Mouse (Mus musculus) MEL (cell line): ENCODE data around the gene Adamts18. TPM values are rescaled to one million over a fixed set of nuclear protein-coding genes. Genes with fewer than 3 reads are reported as not detected.

Experiments
- DNase-seq: peaks from one replicate; pipeline ENCODE4 v3.0.0; 2011; ENCODE audit warnings: low read depth, low spot score
- H3K27ac ChIP-seq: 2 replicates; pipeline ENCODE4 v1.5.1; 2012; ENCODE audit warnings: low read depth, mild to moderate bottlenecking, control low read depth, low read length, moderate library complexity; ENCODE audit not compliant: control insufficient read depth
- H3K27me3 ChIP-seq, 2 experiments: fragments of 150-350 bp in 1 of 2; sonication (generic) in 1 of 2; 2 replicates each; pipeline ENCODE4 v1.6.1; 2012; ENCODE audit warnings: low read length in 2 of 2, mild to moderate bottlenecking in 2 of 2, improper control_type of control experiment in 1 of 2, moderate library complexity in 1 of 2; ENCODE audit not compliant: insufficient read depth in 2 of 2, control insufficient read depth in 1 of 2
- H3K36me3 ChIP-seq, 2 experiments: 2 replicates each; pipeline ENCODE4 v1.6.1; 2012 to 2014; ENCODE audit warnings: low read length in 2 of 2, improper control_type of control experiment in 1 of 2, inconsistent platforms in 1 of 2, mild to moderate bottlenecking in 1 of 2; ENCODE audit not compliant: insufficient read depth in 2 of 2, control insufficient read depth in 1 of 2
- H3K4me1 ChIP-seq, 2 experiments: fragments of 150-350 bp in 1 of 2; sonication (generic) in 1 of 2; 2 replicates each; pipeline ENCODE4 v1.6.1; 2012; ENCODE audit warnings: low read length in 2 of 2, improper control_type of control experiment in 1 of 2, mild to moderate bottlenecking in 1 of 2; ENCODE audit not compliant: insufficient read depth in 2 of 2, control insufficient read depth in 1 of 2
- H3K4me3 ChIP-seq, 2 experiments: fragments of 150-350 bp in 1 of 2; sonication (generic) in 1 of 2; 2 replicates each; pipeline ENCODE4 v1.5.1; 2012; ENCODE audit warnings: low read depth in 2 of 2, low read length in 2 of 2, mild to moderate bottlenecking in 2 of 2, moderate library complexity in 2 of 2, control low read depth in 1 of 2, improper control_type of control experiment in 1 of 2; ENCODE audit not compliant: control insufficient read depth in 1 of 2, insufficient read depth in 1 of 2
- H3K79me2 ChIP-seq: 2 replicates; pipeline ENCODE4 v1.6.1; 2012; ENCODE audit warnings: mild to moderate bottlenecking, low read length, moderate library complexity; ENCODE audit not compliant: control insufficient read depth, poor library complexity, insufficient read depth
- H3K9ac ChIP-seq: 2 replicates; pipeline ENCODE4 v1.6.1; 2012; ENCODE audit warnings: low read depth, mild to moderate bottlenecking, control low read depth, low read length, moderate library complexity; ENCODE audit not compliant: control insufficient read depth, poor library complexity, severe bottlenecking
- H3K9me3 ChIP-seq: fragments of 150-350 bp; sonication (generic); replicated peaks from 2 replicates; pipeline ENCODE4 v1.6.1; 2012; ENCODE audit warnings: mild to moderate bottlenecking, low read length, improper control_type of control experiment, moderate library complexity; ENCODE audit not compliant: insufficient read depth
- CTCF ChIP-seq, 3 experiments: IDR thresholded peaks in 2 of 3; conservative IDR thresholded peaks in 1 of 3; 2 replicates each; pipeline ENCODE4 v1.5.1; 2011 to 2012; ENCODE audit warnings: low read length in 3 of 3, low read depth in 2 of 3, mild to moderate bottlenecking in 2 of 3, improper control_type of control experiment in 1 of 3, inconsistent platforms in 1 of 3, mixed read lengths in 1 of 3, moderate library complexity in 1 of 3; ENCODE audit not compliant: control insufficient read depth in 1 of 3, insufficient read depth in 1 of 3, poor library complexity in 1 of 3, severe bottlenecking in 1 of 3
- E2F4 ChIP-seq: IDR thresholded peaks from 2 replicates; pipeline ENCODE4 v1.6.1; 2011; ENCODE audit warnings: low read depth, low read length, improper control_type of control experiment, borderline replicate concordance
- ETS1 ChIP-seq: IDR thresholded peaks from 2 replicates; pipeline ENCODE4 v1.6.1; 2012; ENCODE audit warnings: low read depth, mild to moderate bottlenecking, inconsistent platforms, low read length, improper control_type of control experiment, moderate library complexity
- JUND ChIP-seq: IDR thresholded peaks from 2 replicates; pipeline ENCODE4 v1.6.1; 2011; ENCODE audit warnings: low read depth, mild to moderate bottlenecking, improper control_type of control experiment, low read length
- MAFK ChIP-seq: IDR thresholded peaks from 2 replicates; pipeline ENCODE4 v1.6.1; 2011; ENCODE audit warnings: low read depth, mild to moderate bottlenecking, low read length, improper control_type of control experiment, borderline replicate concordance
- MEF2A ChIP-seq: IDR thresholded peaks from 2 replicates; pipeline ENCODE4 v1.6.1; 2014; ENCODE audit warnings: low read depth, mild to moderate bottlenecking, inconsistent platforms, low read length, improper control_type of control experiment; ENCODE audit not compliant: poor library complexity, insufficient replicate concordance, severe bottlenecking; ENCODE audit errors: extremely low read depth
- RAD21 ChIP-seq: IDR thresholded peaks from 2 replicates; pipeline ENCODE4 v1.6.1; 2011; ENCODE audit warnings: mild to moderate bottlenecking, low read depth, low read length, improper control_type of control experiment
- SMC3 ChIP-seq: IDR thresholded peaks from 2 replicates; pipeline ENCODE4 v1.6.1; 2011; ENCODE audit warnings: low read depth, low read length, improper control_type of control experiment
- TBP ChIP-seq: IDR thresholded peaks from 2 replicates; pipeline ENCODE4 v1.8.0; 2011; ENCODE audit warnings: low read depth, low read length, improper control_type of control experiment
- UBTF ChIP-seq: IDR thresholded peaks from 2 replicates; pipeline ENCODE4 v1.6.1; 2012; ENCODE audit warnings: low read depth, mild to moderate bottlenecking, inconsistent platforms, low read length, improper control_type of control experiment, moderate library complexity, borderline replicate concordance; ENCODE audit not compliant: insufficient read depth
- USF2 ChIP-seq, 2 experiments: IDR thresholded peaks; 2 replicates each; pipeline ENCODE4 v1.6.1; 2011 to 2012; ENCODE audit warnings: improper control_type of control experiment in 2 of 2, low read length in 2 of 2, borderline replicate concordance in 1 of 2, inconsistent platforms in 1 of 2, low read depth in 1 of 2, mild to moderate bottlenecking in 1 of 2; ENCODE audit not compliant: insufficient read depth in 1 of 2
- ZC3H11A ChIP-seq: IDR thresholded peaks from 2 replicates; pipeline ENCODE4 v1.6.1; 2012; ENCODE audit warnings: low read depth, mild to moderate bottlenecking, inconsistent platforms, low read length, improper control_type of control experiment
- polyA plus RNA-seq, 2 experiments: library from polyadenylated mRNA; stranded (reverse) in 1 of 2; unstranded in 1 of 2; fragments of >175 nt in 1 of 2; fragments of >200 nt in 1 of 2; gene quantifications; 2 replicates each; pipeline versions ENCODE4 v1.2.1 to v1.2.4; 2012; ENCODE audit warnings: low replicate concordance in 2 of 2, low read depth in 1 of 2; ENCODE audit not compliant: insufficient read length in 2 of 2, insufficient read depth in 1 of 2, missing spikeins in 1 of 2
- total RNA-seq: library from RNA; depleted of rRNA; stranded (reverse); fragments of 300-350 nt; gene quantifications from 2 replicates; pipeline ENCODE4 v1.2.3, GENCODE M21; 2012

Gene Adamts18
- total and polyA plus RNA-seq, 3 experiments = not detected

DNA sequence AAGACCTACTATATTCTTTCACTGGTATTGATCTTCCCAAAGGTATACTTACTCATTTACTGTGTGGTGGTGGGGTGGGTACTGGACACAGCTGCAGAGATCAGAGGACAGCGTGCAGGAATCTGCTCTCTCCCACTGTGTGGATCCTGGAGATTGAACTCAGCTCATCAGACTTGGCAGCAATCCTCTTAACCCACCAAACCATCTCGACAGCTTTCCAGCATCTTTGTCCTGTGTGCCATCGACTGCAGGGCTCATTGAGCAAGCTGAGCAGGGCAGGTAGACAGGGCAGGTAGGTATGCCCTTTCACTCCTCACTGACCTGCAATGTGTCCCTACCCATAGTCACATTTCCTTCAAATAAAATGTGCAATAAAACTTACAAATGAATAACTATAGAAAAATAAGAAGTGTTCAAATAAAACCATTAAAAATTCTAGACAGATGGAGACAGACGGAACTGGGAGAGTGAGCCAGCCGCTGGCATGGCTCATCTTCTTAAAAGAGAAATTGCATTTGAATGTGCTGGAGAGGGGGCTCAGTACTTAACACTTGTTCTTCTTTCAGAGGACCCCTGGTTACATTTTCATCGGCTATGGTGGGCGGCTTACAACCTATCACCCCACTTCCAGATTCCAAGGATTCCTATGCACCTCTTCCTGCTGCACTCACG is 6.2 kb upstream of the Adamts18 start:
- H3K9ac ChIP-seq = no peak overlapping the region
- H3K27me3 ChIP-seq = no peaks in the 10 kb centered on the region
- TF ChIP-seq USF2 (IDR thresholded peaks at IDR 0.05; ENCODE audit: borderline replicate concordance in 1 of 2, insufficient read depth in 1 of 2, low read depth in 1 of 2, low read length in 2 of 2) = no peak
- TF ChIP-seq ZC3H11A = no peak
- TF ChIP-seq, all 39 proteins: peak for 0
- Histone ChIP-seq H3K27ac (no peak overlapping the region), H3K9me3 (no peaks in the 10 kb centered on the region), H3K4me3 (no peak overlapping the region), H3K36me3 (no peaks in the 10 kb centered on the region), H3K79me2 (no peaks in the 10 kb centered on the region), H3K4me1 (no peaks in the 10 kb centered on the region)
- DNase-seq = no peak

DNA sequence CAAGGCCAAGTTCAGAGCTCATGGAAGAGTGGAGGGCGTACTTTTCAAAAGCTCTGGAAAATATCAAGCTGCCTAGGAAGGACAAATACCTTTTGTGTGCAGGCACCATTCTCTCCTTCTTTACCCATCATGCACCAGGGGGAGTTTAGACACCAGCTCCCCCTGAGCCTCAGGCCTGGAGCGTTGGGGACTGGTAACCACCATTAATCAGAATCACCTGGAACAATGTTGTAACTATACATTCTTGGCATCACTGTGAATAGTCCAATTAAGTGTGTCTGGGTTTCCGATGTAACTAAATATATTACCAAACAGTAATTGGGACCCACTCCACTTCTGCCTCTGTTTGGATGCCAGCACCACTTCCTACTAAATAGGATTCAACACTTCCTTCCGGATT is 5.2 kb upstream of the Adamts18 start:
- Histone ChIP-seq H3K79me2 (no peaks in the 10 kb centered on the region), H3K27me3 (no peaks in the 10 kb centered on the region), H3K36me3 (no peaks in the 10 kb centered on the region), H3K4me3 (no peak overlapping the region), H3K9ac (no peak overlapping the region), H3K9me3 (no peaks in the 10 kb centered on the region), H3K4me1 (no peaks in the 10 kb centered on the region), H3K27ac (no peak overlapping the region)
- no peak for TF ChIP-seq TBP
- TF ChIP-seq ETS1 = no peak
- TF ChIP-seq JUND = no peak
- TF ChIP-seq USF2 (IDR thresholded peaks at IDR 0.05; ENCODE audit: borderline replicate concordance in 1 of 2, insufficient read depth in 1 of 2, low read depth in 1 of 2, low read length in 2 of 2) = no peak
- TF ChIP-seq MEF2A = no peak
- TF ChIP-seq SMC3 = no peak
- no peak for TF ChIP-seq MAFK
- TF ChIP-seq UBTF = no peak
- DNase-seq = no peak

DNA sequence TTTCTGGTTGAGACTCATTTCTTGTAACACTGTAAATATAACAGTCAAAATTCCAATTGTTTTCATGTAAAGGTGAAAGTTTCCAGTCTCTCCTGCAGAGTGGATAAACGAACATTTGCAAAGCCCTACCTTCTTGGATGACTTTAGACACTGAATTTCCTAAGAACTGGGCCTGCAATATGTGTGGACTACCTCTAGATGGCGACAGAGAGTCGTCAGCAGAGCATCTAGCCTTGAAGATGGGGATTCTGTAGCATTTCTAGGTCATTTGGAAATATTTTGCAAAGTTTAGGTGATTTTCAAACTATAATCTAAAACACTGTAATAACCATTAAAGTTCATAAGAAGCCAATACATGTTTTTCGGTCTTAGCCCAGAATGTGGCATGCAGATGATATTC is 3.1 kb upstream of the Adamts18 start:
- Histone ChIP-seq H3K9me3 (no peaks in the 10 kb centered on the region), H3K27me3 (no peaks in the 10 kb centered on the region), H3K36me3 (no peaks in the 10 kb centered on the region), H3K27ac (no peak overlapping the region), H3K4me3 (no peak overlapping the region), H3K9ac (no peak overlapping the region), H3K4me1 (no peaks in the 10 kb centered on the region), H3K79me2 (no peaks in the 10 kb centered on the region)
- peak; percentile 28 for DNase-seq
- no peak for TF ChIP-seq E2F4
- TF ChIP-seq CTCF (IDR thresholded peaks at IDR 0.05 in 2 of 3, conservative IDR thresholded peaks at IDR 0.05 in 1 of 3; ENCODE audit: control insufficient read depth in 1 of 3, insufficient read depth in 1 of 3, low read depth in 2 of 3, low read length in 3 of 3, poor library complexity in 1 of 3, severe bottlenecking in 1 of 3) = peak; percentile 31 to 57 (median 34); a peak in 5 of 6 replicates
- peak; percentile 11 for TF ChIP-seq RAD21
